Mouse (Mus musculus) ovary, postnatal 14 days (tissue): ENCODE results near the gene Tas2r119.
"Not testable (repeated sequence)": the region's sequence is repeated elsewhere in the genome, so short reads cannot be mapped to it uniquely, and the experiment has no call there.

ENCODE experiments used
- DNase-seq: peaks from one replicate; pipeline ENCODE4 v3.0.0; 2022; ENCODE audit warnings: low spot score

The Tas2r119 gene

GRCm38 (mm10) chr15:32176989-32177388 lies at the start of gene Tas2r119:
Tas2r119 (plus strand) TSS chr15:32177289.
- DNase-seq: no peak

GRCm38 (mm10) chr15:32132315-32132714 lies 44.8 kb upstream of the Tas2r119 start:
- DNase-seq: no peak

- DNase-seq: no peak
Observed at GRCm38 (mm10) chr15:32141657-32142056, 35.4 kb upstream of the Tas2r119 start.

DNA sequence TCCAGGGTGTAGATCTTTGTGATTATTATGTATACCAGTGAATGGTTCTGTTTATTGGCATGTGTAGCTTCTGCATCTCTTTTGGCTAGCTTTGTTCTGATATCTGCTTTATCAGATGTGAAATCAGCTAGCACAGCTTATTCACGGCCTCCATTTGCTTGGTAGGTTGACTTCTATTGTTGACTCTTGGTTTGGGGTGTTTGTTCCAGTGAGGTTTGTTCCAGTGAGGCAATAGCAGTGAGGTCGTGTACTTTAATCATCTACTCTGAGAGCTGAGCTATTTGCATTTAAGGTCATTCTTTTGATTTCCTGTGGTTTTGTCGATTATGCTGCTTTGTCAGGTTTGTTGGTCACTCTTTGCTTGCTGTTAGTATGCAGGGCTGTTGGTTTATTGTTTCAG lies 32.8 kb upstream of the Tas2r119 start:
- DNase-seq: no peak

GRCm38 (mm10) chr15:32153404-32153803 lies 23.7 kb upstream of the Tas2r119 start:
- DNase-seq: no peak

DNA sequence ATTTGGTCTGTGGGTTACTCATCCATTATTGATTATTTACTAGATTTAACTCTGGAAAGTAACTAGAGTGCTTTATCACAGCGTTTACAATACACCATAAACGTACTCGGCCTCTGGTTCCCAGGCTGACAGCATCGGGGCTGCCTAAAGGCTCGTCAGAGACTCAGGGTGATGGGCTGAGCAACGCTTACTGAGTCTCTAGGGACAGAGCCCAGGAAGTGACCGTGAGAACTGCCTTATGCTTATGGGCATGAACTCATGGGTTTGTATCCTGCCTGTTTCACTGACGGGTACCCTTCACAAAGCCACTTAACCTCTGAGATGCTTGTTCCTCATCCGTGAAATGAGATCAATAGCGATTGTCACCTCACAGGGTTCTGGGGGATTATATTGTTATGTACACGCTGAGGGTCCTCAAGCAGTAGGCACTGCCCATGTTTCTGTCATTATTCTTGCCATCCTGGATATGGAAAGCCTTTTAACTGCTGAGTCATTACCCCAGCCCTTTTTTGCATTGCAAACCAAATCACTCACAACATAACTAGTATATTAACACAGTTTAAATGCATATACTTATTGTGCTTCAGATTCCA lies 23.1 kb upstream of the Tas2r119 start:
- DNase-seq: no peak

GRCm38 (mm10) chr15:32156126-32156525 lies 21.0 kb upstream of the Tas2r119 start:
- DNase-seq: no peak

DNA sequence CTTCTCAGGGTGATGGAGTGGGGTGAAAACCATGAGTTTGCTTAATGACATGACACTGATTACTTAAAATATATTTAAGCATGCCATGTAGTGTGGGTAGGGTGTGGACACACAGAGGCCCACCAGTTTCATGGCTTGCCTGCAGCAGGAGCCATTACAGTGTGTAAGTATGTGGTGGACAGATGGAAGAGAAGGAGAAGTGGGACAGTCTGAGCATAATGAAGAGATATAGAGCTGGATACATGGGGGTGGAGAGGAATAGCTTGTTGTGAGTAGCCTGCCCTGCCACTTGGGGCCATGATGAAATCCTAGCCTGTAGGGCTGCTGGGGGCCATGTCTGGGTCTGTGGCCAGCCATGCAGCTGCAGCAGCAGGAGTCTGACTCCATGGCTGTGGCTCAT lies 16.8 kb upstream of the Tas2r119 start:
- DNase-seq: no peak

- no peak for DNase-seq
Observed at GRCm38 (mm10) chr15:32171764-32172163, 5.3 kb upstream of the Tas2r119 start.

DNA sequence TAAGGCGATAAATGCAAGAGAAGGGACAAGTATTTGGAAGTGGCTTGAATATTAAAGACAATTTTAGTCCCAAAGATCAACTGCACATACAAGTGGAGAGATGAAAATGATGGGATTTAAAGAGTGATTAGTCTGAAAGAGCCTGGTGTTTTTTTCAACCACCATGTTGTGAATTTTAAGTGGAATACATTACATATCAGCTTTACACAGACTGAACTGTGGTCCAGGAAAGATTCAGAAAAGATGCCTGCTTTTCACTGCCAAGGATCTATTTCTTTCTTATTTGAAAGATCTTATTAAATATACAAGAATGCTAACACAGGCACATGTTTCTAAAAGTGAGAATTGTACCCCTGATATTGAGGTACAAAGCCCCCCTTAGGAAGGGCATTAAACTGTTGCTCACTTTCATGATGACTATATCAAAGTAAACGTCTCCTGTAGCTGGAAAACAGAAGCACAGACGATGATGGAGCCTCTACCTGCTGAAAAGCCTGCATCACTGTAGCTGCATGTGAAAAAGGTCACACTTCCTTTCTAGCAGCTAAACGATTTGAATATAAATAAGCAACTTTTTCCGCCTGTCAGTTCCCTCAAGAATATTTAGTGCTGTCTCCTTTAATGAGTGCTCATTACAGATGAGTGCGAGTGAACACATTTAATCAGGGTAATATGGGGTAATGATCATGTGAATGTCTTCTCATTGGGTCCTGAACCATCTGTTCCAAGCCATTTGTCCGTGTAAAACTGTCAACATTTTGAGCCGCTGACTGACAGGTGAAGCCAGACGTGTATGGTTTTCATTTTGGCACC lies 4.7 kb upstream of the Tas2r119 start:
- DNase-seq: no peak

DNA sequence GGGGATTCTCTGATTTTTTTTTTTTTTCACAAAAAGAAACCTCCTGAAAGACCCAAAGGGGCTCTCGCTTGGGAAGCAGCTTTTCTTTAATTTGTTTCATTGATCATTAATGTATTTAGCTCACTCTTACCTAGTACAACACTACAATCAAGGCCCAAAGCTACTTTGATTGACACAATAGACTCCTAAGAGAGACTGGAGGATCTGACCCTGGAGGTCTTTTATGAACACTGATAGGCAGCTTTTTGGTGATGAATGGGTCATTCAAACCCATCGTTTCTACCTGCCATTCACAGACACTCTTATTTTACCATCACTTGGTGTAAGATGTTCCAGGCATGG lies 4.1 kb upstream of the Tas2r119 start:
- DNase-seq: no peak

DNA sequence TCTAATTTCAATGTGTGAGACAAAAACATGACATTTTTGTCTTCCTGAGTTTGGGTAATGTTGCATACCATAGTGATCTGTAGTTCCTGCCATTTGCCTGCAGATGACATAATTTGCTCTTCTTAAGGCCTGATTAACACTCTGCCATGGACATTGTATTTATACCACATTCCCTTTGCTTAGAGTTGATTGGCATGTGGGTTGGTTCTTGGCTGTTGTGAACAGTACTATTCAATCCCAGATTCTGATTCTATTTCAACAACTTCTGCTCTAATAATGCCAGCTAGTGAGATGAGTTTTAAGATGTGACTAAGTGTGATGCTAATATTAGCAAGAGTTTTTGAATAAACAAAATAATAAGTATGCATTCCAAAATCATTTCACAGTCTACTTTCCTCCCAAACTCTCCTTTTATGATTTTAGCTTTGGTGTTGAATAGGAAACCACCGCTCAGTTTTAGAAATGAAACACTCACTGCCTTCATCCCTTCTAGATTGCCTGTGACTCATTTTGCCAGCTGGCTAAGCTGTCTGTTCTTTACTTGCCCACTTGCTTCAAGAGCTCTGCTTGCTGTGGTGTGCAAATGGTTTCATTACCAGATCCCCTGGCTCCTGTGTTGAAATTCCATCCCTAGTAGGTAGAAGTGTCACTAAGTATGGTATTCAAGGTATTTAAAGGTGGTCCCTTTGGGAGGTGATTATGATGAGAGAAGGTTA lies 3.1 kb downstream of the Tas2r119 start:
- DNase-seq: no peak

GRCm38 (mm10) chr15:32182026-32182425 lies 4.9 kb downstream of the Tas2r119 start:
- DNase-seq: no peak

DNA sequence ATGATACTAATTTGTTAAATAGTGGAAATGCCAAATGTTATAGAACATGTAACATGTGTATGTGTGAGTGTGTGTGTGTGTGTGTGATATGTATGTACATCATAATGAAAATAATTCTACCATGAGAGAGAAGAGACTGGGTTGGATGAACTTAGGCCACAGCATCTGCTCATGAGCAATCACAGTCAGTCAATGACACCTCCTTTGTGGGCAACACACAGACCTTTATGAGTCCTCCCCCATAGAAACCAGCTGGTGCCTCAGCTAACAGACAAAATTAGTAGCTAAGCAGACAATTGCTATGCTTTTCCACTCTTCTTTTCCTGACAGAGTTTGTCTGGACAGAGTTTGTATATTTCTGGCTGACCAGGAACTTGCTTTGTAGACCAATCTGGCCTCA lies 7.9 kb downstream of the Tas2r119 start:
- no peak for DNase-seq

DNA sequence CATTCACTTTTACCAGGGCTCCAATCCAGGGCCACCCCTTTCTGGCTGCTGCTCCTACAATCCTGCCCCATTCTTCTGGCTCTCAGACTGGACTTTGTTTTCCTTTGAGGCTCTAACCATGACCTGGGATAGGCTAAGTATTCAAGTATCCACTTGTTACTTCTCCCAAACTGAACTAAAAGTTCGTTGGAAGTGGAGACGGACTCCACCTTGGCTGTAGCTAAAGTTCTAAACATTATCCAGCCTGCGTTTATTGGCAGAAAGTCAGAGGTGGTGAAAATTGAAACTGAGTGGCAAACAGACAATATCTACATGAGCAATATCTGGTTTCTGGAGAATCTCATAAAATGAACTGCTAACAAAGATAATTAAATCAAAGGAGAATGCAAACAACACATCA lies 12.8 kb downstream of the Tas2r119 start:
- DNase-seq: no peak

DNA sequence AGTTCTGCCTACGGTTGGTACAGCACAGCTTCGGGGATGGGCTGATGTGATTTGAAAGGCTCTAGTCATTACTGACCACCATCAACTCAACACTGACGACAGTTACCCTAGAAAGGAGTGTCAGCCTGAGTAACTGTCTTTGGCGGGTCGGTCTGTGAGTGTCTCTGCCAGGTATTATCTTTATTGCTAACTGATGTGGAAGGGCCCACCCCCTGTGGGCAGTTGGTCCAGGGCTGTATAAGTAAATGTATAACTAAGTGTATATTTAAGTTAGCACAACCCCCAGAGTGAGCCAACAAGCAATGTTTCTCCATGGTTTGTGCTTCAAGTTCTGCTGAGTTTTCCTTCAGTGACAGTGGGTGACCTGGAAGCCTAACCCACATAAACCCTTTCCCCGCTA lies 13.3 kb downstream of the Tas2r119 start:
- no peak for DNase-seq

GRCm38 (mm10) chr15:32192948-32193347 lies 15.9 kb downstream of the Tas2r119 start:
- DNase-seq: no peak

DNA sequence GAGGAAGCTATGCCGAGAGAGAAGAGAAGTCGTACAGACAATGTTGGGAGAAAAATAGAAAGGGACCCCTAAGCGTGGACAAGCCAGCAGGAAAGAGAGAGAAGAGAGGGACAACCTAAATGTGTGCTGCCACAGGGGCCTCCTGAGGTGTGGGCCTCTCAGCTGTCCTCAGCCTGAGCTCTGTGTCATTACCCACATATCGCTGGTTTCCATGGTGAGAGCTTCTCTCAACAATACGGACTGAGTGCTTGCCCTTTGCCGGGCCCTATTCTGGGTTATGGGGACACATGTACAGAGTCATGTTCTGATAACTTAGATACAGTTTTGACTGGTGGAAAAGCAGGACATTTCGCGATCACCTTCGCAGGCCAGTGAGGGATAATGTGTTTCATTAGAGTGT lies 21.0 kb downstream of the Tas2r119 start:
- no peak for DNase-seq

- no peak for DNase-seq
Observed at GRCm38 (mm10) chr15:32198561-32198960, 21.5 kb downstream of the Tas2r119 start.

DNA sequence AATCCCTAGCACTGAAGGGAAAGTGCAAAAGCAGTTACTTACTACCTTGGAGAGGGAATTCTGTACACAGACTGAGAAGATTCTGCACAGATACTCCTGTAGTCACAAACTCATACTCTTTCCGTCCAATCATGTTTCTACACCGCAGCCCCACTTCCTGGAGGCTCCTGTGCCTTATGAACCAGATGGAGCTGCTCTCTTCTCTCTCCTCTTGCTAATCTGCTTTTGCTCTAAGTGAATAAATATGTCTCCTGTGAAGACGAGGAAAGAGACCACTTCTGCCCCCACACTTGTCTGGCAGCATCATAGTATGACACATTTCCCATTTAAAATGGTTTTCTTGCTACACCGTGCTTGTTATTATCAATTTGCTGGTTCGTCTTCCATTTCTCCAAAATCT lies 26.2 kb downstream of the Tas2r119 start:
- DNase-seq: no peak

- no peak for DNase-seq
Observed at GRCm38 (mm10) chr15:32204908-32205307, 27.8 kb downstream of the Tas2r119 start.

DNA sequence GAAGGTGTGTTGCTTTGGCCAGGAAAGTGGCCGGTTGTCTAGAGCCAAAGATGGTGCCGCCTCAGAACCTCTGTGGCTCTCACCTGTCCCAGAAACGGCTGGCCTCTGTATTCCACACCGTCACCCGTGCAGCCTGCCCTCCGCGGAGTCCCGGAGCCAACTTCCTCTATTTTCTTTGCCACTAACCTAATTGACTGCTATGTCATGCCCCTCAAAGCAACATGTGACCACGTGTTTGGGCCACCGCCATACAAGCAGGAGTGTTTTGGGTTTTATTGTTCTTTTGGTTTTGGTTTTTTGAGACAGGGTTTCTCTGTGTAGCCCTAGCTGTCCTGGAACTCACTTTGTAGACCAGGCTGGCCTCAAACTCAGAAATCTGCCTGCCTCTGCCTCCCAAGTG lies 37.6 kb downstream of the Tas2r119 start:
- DNase-seq: not testable (repeated sequence)

GRCm38 (mm10) chr15:32223028-32223427 lies 45.9 kb downstream of the Tas2r119 start:
- DNase-seq: no peak
